12 mouse cellular contexts compared by ENCODE assay signal in the genomic region with DNA sequence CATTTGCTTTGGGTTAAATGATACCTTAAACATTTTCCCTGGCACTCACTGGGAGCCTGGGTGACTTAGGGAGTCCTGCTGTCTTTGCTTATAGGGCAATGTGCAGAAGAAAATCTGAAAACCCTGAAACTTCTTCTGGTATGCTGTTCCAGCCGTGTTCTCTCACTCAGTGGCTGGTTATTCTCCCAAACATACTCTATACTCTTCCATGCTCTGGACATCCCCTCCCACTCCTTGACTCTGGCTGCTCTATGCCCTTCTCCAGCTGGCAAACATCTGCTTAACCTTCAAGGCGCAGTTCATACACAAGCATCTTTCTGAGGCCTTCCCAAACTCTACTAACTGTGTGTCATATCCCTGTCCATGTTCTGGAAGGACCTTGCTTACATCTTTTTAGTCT.
DNase-seq lines count a peak whose midpoint lies in the region; ATAC-seq and TF ChIP-seq lines count a peak whose summit lies in the region.
"Had no signal": no experiment of that assay in that cellular context is flagged by ENCODE, and none has a peak within 500 bp of the region (broad histone marks: within the 10 kb centered on the region; RNA-seq: fewer than 3 reads in every experiment).

No protein-coding gene starts in this region.

- intact Hi-C loops in gastrocnemius, adult 2 months (cut with DNase I), result loop anchor here (5.0 kb wide), 1 partner anchor 198 kb away; no protein-coding TSS in a partner anchor
- intact Hi-C loops in gastrocnemius, postnatal 14 days (cut with DNase I; ENCODE audit: low total_unique reads), result no loop called here

- H3K36me3 ChIP-seq in lung, embryonic 15.5 days, result no peaks in the 10 kb centered on the region
- no peaks in the 10 kb centered on the region for H3K36me3 ChIP-seq in limb, embryonic 10.5 days
- H3K36me3 ChIP-seq in stomach, embryonic 14.5 days (ENCODE audit: control insufficient read depth, insufficient read depth, low read length), result no peaks in the 10 kb centered on the region
- no peaks in the 10 kb centered on the region for H3K36me3 ChIP-seq in hindbrain, postnatal 0 days (ENCODE audit: insufficient read depth, low read length)
- H3K36me3 ChIP-seq: hindbrain, embryonic 10.5 days had no signal

- 41% methylated on average over 2 of the region's 2 CpGs for WGBS in lung, embryonic 15.5 days
- 59% methylated on average over 2 of the region's 2 CpGs for WGBS in limb, embryonic 10.5 days
- 41% methylated on average over 2 of the region's 2 CpGs for WGBS in stomach, embryonic 14.5 days
- WGBS in hindbrain, postnatal 0 days, result 89% methylated on average over 2 of the region's 2 CpGs

- H3K27ac ChIP-seq in gastrocnemius, adult 2 months, result peak overlapping the region; percentile 80
- H3K27ac ChIP-seq in lung, embryonic 15.5 days, result peak overlapping the region; percentile 84
- peak overlapping the region; percentile 89 for H3K27ac ChIP-seq in limb, embryonic 10.5 days
- peak overlapping the region; percentile 91 for H3K27ac ChIP-seq in stomach, embryonic 14.5 days (ENCODE audit: low read length)
- H3K27ac ChIP-seq in hindbrain, postnatal 0 days, result no peak overlapping the region

- H3K4me2 ChIP-seq in lung, embryonic 15.5 days, result no peak overlapping the region
- H3K4me2 ChIP-seq in stomach, embryonic 14.5 days (replicated peaks; ENCODE audit: low read depth, low read length), result no peak overlapping the region
- no peak overlapping the region for H3K4me2 ChIP-seq in hindbrain, postnatal 0 days (ENCODE audit: low read depth, low read length)
- H3K4me2 ChIP-seq: midbrain, embryonic 11.5 days had no signal

- H3K4me1 ChIP-seq in lung, embryonic 15.5 days, result peaks cover 34% of the 10 kb centered on the region
- H3K4me1 ChIP-seq in limb, embryonic 10.5 days, result peaks cover 32% of the 10 kb centered on the region
- peaks cover 20% of the 10 kb centered on the region for H3K4me1 ChIP-seq in stomach, embryonic 14.5 days (ENCODE audit: control insufficient read depth, insufficient read depth, low read length)
- H3K4me1 ChIP-seq in hindbrain, postnatal 0 days (ENCODE audit: insufficient read depth, low read length), result no peaks in the 10 kb centered on the region

- H3K4me3 ChIP-seq in gastrocnemius, adult 2 months, result no peak overlapping the region
- no peak overlapping the region for H3K4me3 ChIP-seq in lung, embryonic 15.5 days
- H3K4me3 ChIP-seq in limb, embryonic 10.5 days, result no peak overlapping the region
- no peak overlapping the region for H3K4me3 ChIP-seq in stomach, embryonic 14.5 days (ENCODE audit: low read depth, low read length)
- H3K4me3 ChIP-seq in hindbrain, postnatal 0 days (ENCODE audit: low read length), result no peak overlapping the region
- H3K4me3 ChIP-seq: hindbrain, embryonic 10.5 days; myocyte had no signal

- no peak overlapping the region for H3K9ac ChIP-seq in lung, embryonic 15.5 days
- no peak overlapping the region for H3K9ac ChIP-seq in stomach, embryonic 14.5 days (replicated peaks; ENCODE audit: low read depth, low read length)
- no peak overlapping the region for H3K9ac ChIP-seq in hindbrain, postnatal 0 days (replicated peaks; ENCODE audit: low read length)

- ATAC-seq in lung, embryonic 15.5 days (ENCODE audit: borderline replicate concordance, extremely low read depth, low FRiP score, low TSS enrichment), result peak; percentile 52; the same call in 1 of the 2 replicates
- peak; percentile 43; the same call in 1 of the 2 replicates for ATAC-seq in stomach, embryonic 14.5 days (ENCODE audit: insufficient number of reproducible peaks, insufficient read depth, low FRiP score, low read depth)
- no peak for ATAC-seq in inflammation-experienced regulatory T-cells, adult 6 months
- no peak for ATAC-seq in hindbrain, postnatal 0 days

- H3K27me3 ChIP-seq in lung, embryonic 15.5 days, result no peaks in the 10 kb centered on the region
- no peaks in the 10 kb centered on the region for H3K27me3 ChIP-seq in limb, embryonic 10.5 days (ENCODE audit: low read depth, poor library complexity, severe bottlenecking)
- H3K27me3 ChIP-seq in stomach, embryonic 14.5 days (ENCODE audit: control insufficient read depth, insufficient read depth, low read length), result no peaks in the 10 kb centered on the region
- H3K27me3 ChIP-seq in hindbrain, postnatal 0 days (ENCODE audit: insufficient read depth, low read length), result no peaks in the 10 kb centered on the region

- no peaks in the 10 kb centered on the region for H3K9me3 ChIP-seq in lung, embryonic 15.5 days
- no peaks in the 10 kb centered on the region for H3K9me3 ChIP-seq in limb, embryonic 10.5 days (replicated peaks)
- H3K9me3 ChIP-seq in stomach, embryonic 14.5 days (ENCODE audit: control insufficient read depth, low read depth, low read length), result no peaks in the 10 kb centered on the region
- H3K9me3 ChIP-seq in hindbrain, postnatal 0 days (ENCODE audit: low read length), result no peaks in the 10 kb centered on the region
- H3K9me3 ChIP-seq: hindbrain, embryonic 10.5 days had no signal

- TF ChIP-seq CTCF in gastrocnemius, adult 2 months (IDR thresholded peaks at IDR 0.05), result no peak
- TF ChIP-seq CTCF in hindbrain, postnatal 0 days (IDR thresholded peaks at IDR 0.05; ENCODE audit: low read depth), result no peak

- DNase-seq in gastrocnemius, adult 2 months, result no peak
- no peak for DNase-seq in gastrocnemius, postnatal 14 days
- DNase-seq in lung, postnatal 14 days, result no peak
- DNase-seq in limb, embryonic 10.5 days (ENCODE audit: low spot score), result peak; percentile 33
- no peak for DNase-seq in hindbrain, postnatal 0 days (ENCODE audit: low spot score)
- DNase-seq: cerebellum, adult 9-11 months had no signal

Comparison
In these comparisons a context has a peak if more than half of its experiments do, and no peak if none do; other contexts are left out.
1. ATAC-seq: peak in lung, embryonic 15.5 days (single experiment) and stomach, embryonic 14.5 days (single experiment); none in inflammation-experienced regulatory T-cells, adult 6 months (single experiment) and hindbrain, postnatal 0 days (single experiment).